Mouse (Mus musculus) CH12.LX (cell line): ENCODE results near the gene Cnot8. TPM values are rescaled to one million over a fixed set of nuclear protein-coding genes. Genes with fewer than 3 reads are reported as not detected.
"Not testable (repeated sequence)": the region's sequence is repeated elsewhere in the genome, so short reads cannot be mapped to it uniquely, and the experiment has no call there.

Experiments used
- DNase-seq: peaks from one replicate; pipeline ENCODE4 v3.0.0-alpha.2; 2013; ENCODE audit errors: extremely low read depth
- H3K27ac ChIP-seq: 2 replicates; pipeline ENCODE4 v1.5.1; 2012; ENCODE audit warnings: low read depth, mild to moderate bottlenecking, control low read depth, moderate library complexity; ENCODE audit not compliant: insufficient read depth
- H3K27me3 ChIP-seq: replicated peaks from 2 replicates; pipeline ENCODE3; 2012; ENCODE audit warnings: inconsistent platforms
- H3K36me3 ChIP-seq, 2 experiments: replicated peaks in 1 of 2; 2 replicates each; pipeline versions ENCODE3 to v1.6.1; 2012; ENCODE audit warnings: inconsistent platforms in 1 of 2, low read length in 1 of 2, mild to moderate bottlenecking in 1 of 2, mixed read lengths in 1 of 2, moderate library complexity in 1 of 2; ENCODE audit not compliant: control insufficient read depth in 1 of 2, insufficient read depth in 1 of 2
- H3K4me1 ChIP-seq, 2 experiments: 2 replicates each; pipeline ENCODE4 v1.6.1; 2012; ENCODE audit warnings: inconsistent platforms in 1 of 2, moderate library complexity in 1 of 2; ENCODE audit not compliant: insufficient read depth in 2 of 2, control insufficient read depth in 1 of 2
- H3K4me2 ChIP-seq: 2 replicates; pipeline ENCODE4 v1.6.1; 2012; ENCODE audit warnings: low read depth, mild to moderate bottlenecking, control low read depth; ENCODE audit not compliant: poor library complexity, insufficient read depth, severe bottlenecking
- H3K4me3 ChIP-seq, 3 experiments: fragments of 150-350 bp in 1 of 3; sonication (generic) in 1 of 3; replicated peaks in 1 of 3; 2 replicates each; pipeline versions ENCODE3 to v1.5.1; 2011 to 2012; ENCODE audit warnings: low read depth in 2 of 3, low read length in 2 of 3, mild to moderate bottlenecking in 2 of 3, moderate library complexity in 2 of 3, control low read depth in 1 of 3, improper control_type of control experiment in 1 of 3, inconsistent platforms in 1 of 3, mixed read lengths in 1 of 3; ENCODE audit not compliant: poor library complexity in 1 of 3
- H3K79me2 ChIP-seq: replicated peaks from 2 replicates; pipeline ENCODE4 v1.6.1; 2012; ENCODE audit warnings: mild to moderate bottlenecking, moderate library complexity; ENCODE audit not compliant: control insufficient read depth, poor library complexity, insufficient read depth, severe bottlenecking; ENCODE audit errors: extremely low read depth
- H3K9ac ChIP-seq: 2 replicates; pipeline ENCODE4 v1.6.1; 2012; ENCODE audit warnings: low read depth, mild to moderate bottlenecking, control low read depth, moderate library complexity; ENCODE audit not compliant: insufficient read depth
- H3K9me3 ChIP-seq: replicated peaks from 2 replicates; pipeline ENCODE3; 2012; ENCODE audit warnings: low read length, inconsistent platforms, mixed read lengths
- BHLHE40 ChIP-seq: IDR thresholded peaks from 2 replicates; pipeline ENCODE4 v1.6.1; 2011; ENCODE audit warnings: mild to moderate bottlenecking, low read depth, low read length, improper control_type of control experiment
- CTCF ChIP-seq, 2 experiments: IDR thresholded peaks in 1 of 2; conservative IDR thresholded peaks in 1 of 2; 2 replicates each; pipeline ENCODE4 v1.5.1; 2011 to 2012; ENCODE audit warnings: low read depth in 2 of 2, low read length in 2 of 2, improper control_type of control experiment in 1 of 2, inconsistent platforms in 1 of 2, mild to moderate bottlenecking in 1 of 2, moderate library complexity in 1 of 2
- E2F4 ChIP-seq: IDR thresholded peaks from 2 replicates; pipeline ENCODE4 v1.6.1; 2011; ENCODE audit warnings: low read depth, low read length, improper control_type of control experiment; ENCODE audit not compliant: insufficient replicate concordance
- EP300 ChIP-seq: IDR thresholded peaks from 2 replicates; pipeline ENCODE4 v1.6.1; 2011; ENCODE audit warnings: low read length, improper control_type of control experiment
- ETS1 ChIP-seq: conservative IDR thresholded peaks from 2 replicates; pipeline ENCODE4 v1.6.1; 2012; ENCODE audit warnings: low read depth, mild to moderate bottlenecking, inconsistent platforms, low read length, improper control_type of control experiment, moderate library complexity
- KAT2A ChIP-seq: IDR thresholded peaks from 2 replicates; pipeline ENCODE4 v1.6.1; 2012; ENCODE audit warnings: low read length, improper control_type of control experiment, inconsistent platforms; ENCODE audit not compliant: insufficient replicate concordance
- MAFK ChIP-seq: IDR thresholded peaks from 2 replicates; pipeline ENCODE4 v1.6.1; 2011; ENCODE audit warnings: low read length, improper control_type of control experiment; ENCODE audit not compliant: insufficient replicate concordance
- MAZ ChIP-seq: IDR thresholded peaks from 2 replicates; pipeline ENCODE4 v1.6.1; 2012; ENCODE audit warnings: low read depth, mild to moderate bottlenecking, inconsistent platforms, low read length, improper control_type of control experiment, moderate library complexity
- MXI1 ChIP-seq: IDR thresholded peaks from 2 replicates; pipeline ENCODE4 v1.6.1; 2011; ENCODE audit warnings: mild to moderate bottlenecking, low read depth, low read length, improper control_type of control experiment
- MYC ChIP-seq: IDR thresholded peaks from 2 replicates; pipeline ENCODE4 v1.6.1; 2011; ENCODE audit warnings: low read depth, mild to moderate bottlenecking, improper control_type of control experiment, low read length
- NELFE ChIP-seq: IDR thresholded peaks from 2 replicates; pipeline ENCODE4 v1.6.1; 2011; ENCODE audit warnings: low read depth, low read length, improper control_type of control experiment
- RAD21 ChIP-seq: IDR thresholded peaks from 2 replicates; pipeline ENCODE4 v1.6.1; 2011; ENCODE audit warnings: low read depth, mild to moderate bottlenecking, low read length, improper control_type of control experiment, moderate library complexity
- RCOR1 ChIP-seq: conservative IDR thresholded peaks from 2 replicates; pipeline ENCODE4 v1.6.1; 2012; ENCODE audit warnings: low read depth, mild to moderate bottlenecking, inconsistent platforms, low read length, improper control_type of control experiment
- SIN3A ChIP-seq: IDR thresholded peaks from 2 replicates; pipeline ENCODE4 v1.6.1; 2012; ENCODE audit warnings: low read length, improper control_type of control experiment, inconsistent platforms
- SMC3 ChIP-seq: IDR thresholded peaks from 2 replicates; pipeline ENCODE4 v1.6.1; 2011; ENCODE audit warnings: low read depth, low read length, improper control_type of control experiment
- TBP ChIP-seq: conservative IDR thresholded peaks from 2 replicates; pipeline ENCODE4 v1.6.1; 2011; ENCODE audit warnings: low read depth, low read length, improper control_type of control experiment
- TCF12 ChIP-seq: IDR thresholded peaks from 2 replicates; pipeline ENCODE4 v1.6.1; 2014; ENCODE audit warnings: low read depth, mild to moderate bottlenecking, inconsistent platforms, low read length, improper control_type of control experiment
- USF2 ChIP-seq: conservative IDR thresholded peaks from 2 replicates; pipeline ENCODE4 v1.6.1; 2011; ENCODE audit warnings: low read depth, low read length, improper control_type of control experiment
- ZMIZ1 ChIP-seq: IDR thresholded peaks from 2 replicates; pipeline ENCODE4 v1.6.1; 2012; ENCODE audit warnings: low read depth, mild to moderate bottlenecking, inconsistent platforms, low read length, improper control_type of control experiment
- dilution Hi-C: fragments of 300-500 bp; cut with MboI; formaldehyde crosslinking; loops from 2 replicates; pipeline ENCODE4 v1.14.3; 2020; ENCODE audit warnings: low sequenced_read_pairs; ENCODE audit not compliant: extremely low pct_unique_long_range_greater_than_20kb, extremely low pct_ligation_motif_present
- in situ Hi-C: fragments of 300-500 bp; cut with MboI; formaldehyde crosslinking; loops from 3 replicates; pipeline ENCODE4 v1.14.3; 2019; ENCODE audit warnings: low sequenced_read_pairs, low pct_ligation_motif_present, low pct_unique_long_range_greater_than_20kb, mixed read lengths
- polyA plus RNA-seq: library from polyadenylated mRNA; unstranded; fragments of >175 nt; gene quantifications from 2 replicates; pipeline ENCODE4 v1.2.1, GENCODE M21; 2012; ENCODE audit warnings: low read depth; ENCODE audit not compliant: insufficient read length
- total RNA-seq, 2 experiments: library from RNA; depleted of rRNA; stranded (reverse); fragments of 300-350 nt in 1 of 2; fragments of >200 nt in 1 of 2; gene quantifications; 2 replicates each; pipeline ENCODE4 v1.2.3; 2012 to 2014

Cnot8 gene
- total and polyA plus RNA-seq, 3 experiments, result 90.2 to 134 (median 91.9) TPM

- peaks cover 8 to 34% of the 10 kb centered on the region in 2 experiments for H3K4me1 ChIP-seq
- 0 out of 2 replicates have a peak, but pooled peaks have one; percentile 9 for TF ChIP-seq NELFE
- TF ChIP-seq SIN3A, result peak; percentile 47; the same call in 1 of the 2 replicates
- TF ChIP-seq KAT2A, result no peak
- 0 out of 2 replicates have a peak, but pooled peaks have one; percentile 0 for TF ChIP-seq RCOR1
- no peak for TF ChIP-seq ZMIZ1
- TF ChIP-seq EP300, result no peak
- TF ChIP-seq MAFK, result no peak
- TF ChIP-seq TCF12, result 0 out of 2 replicates have a peak, but pooled peaks have one; percentile 3
- TF ChIP-seq TBP, result no peak
- no peak for TF ChIP-seq MXI1
- TF ChIP-seq ETS1, result no peak
- no peak for TF ChIP-seq USF2
- no peak for TF ChIP-seq BHLHE40
- TF ChIP-seq MAZ, result peak; percentile 42; the same call in 1 of the 2 replicates
- no peak for TF ChIP-seq E2F4
- TF ChIP-seq, all 38 proteins: peak for 5
- H3K36me3 ChIP-seq, result no peaks in the 10 kb centered on the region
- H3K79me2 ChIP-seq, result no peaks in the 10 kb centered on the region
- H3K9ac ChIP-seq, result no peak overlapping the region; the same call in 1 of the 2 replicates
- DNase-seq, result no peak
- in situ Hi-C loops, result no loop called here
- no peaks in the 10 kb centered on the region for H3K27me3 ChIP-seq
- peak overlapping the region in 2 of 3 experiments; percentile 31 to 55 for H3K4me3 ChIP-seq
- H3K4me2 ChIP-seq, result peak overlapping the region; percentile 77
- no peaks in the 10 kb centered on the region for H3K9me3 ChIP-seq
- no peak overlapping the region for H3K27ac ChIP-seq
- dilution Hi-C loops, result no loop called here
Measured at GRCm38 (mm10) chr11:58097621-58098365, 6.2 kb upstream of the Cnot8 start.

GRCm38 (mm10) chr11:58098366-58098720 lies 5.6 kb upstream of the Cnot8 start:
- dilution Hi-C loops, H3K4me2 ChIP-seq, in situ Hi-C loops: not testable (repeated sequence)

More at GRCm38 (mm10) chr11:58098366-58098720, 5.6 kb upstream of the Cnot8 start:
- H3K4me1 ChIP-seq, result peaks cover 9 to 36% of the 10 kb centered on the region in 2 experiments
- not testable (repeated sequence) for H3K79me2 ChIP-seq, H3K27ac ChIP-seq, H3K4me3 ChIP-seq, H3K9ac ChIP-seq, H3K36me3 ChIP-seq, DNase-seq, H3K9me3 ChIP-seq, H3K27me3 ChIP-seq
- TF ChIP-seq RAD21, result peak; percentile 1
- TF ChIP-seq MYC, result peak; percentile 75; the same call in 1 of the 2 replicates
- TF ChIP-seq SMC3, result peak; percentile 43
- peak in 1 of 2 experiments; percentile 79; a peak in 2 of 4 replicates for TF ChIP-seq CTCF (conservative IDR thresholded peaks at IDR 0.05 in 1 of 2, IDR thresholded peaks at IDR 0.05 in 1 of 2; ENCODE audit: low read depth in 2 of 2, low read length in 2 of 2)
- TF ChIP-seq TCF12, result 0 out of 2 replicates have a peak, but pooled peaks have one; percentile 4
